Mouse (Mus musculus): ENCODE results near the gene Ralgapa2. TPM values are rescaled to one million over a fixed set of nuclear protein-coding genes. Genes with fewer than 3 reads are reported as not detected.

Gene Ralgapa2
- polyA plus RNA-seq, 1 experiment = 2.3 TPM

GRCm38 (mm10) chr2:146255636-146256035 is 256.5 kb downstream of the Ralgapa2 start:
- H3K36me3 ChIP-seq (ENCODE audit: control insufficient read depth, insufficient read depth) = no peaks in the 10 kb centered on the region
- no peaks in the 10 kb centered on the region for H3K79me2 ChIP-seq (ENCODE audit: control insufficient read depth, insufficient read depth)
- no peaks in the 10 kb centered on the region for H3K27me3 ChIP-seq (ENCODE audit: control insufficient read depth, insufficient read depth, insufficient read length)
- TF ChIP-seq MYOD1 (IDR thresholded peaks at IDR 0.05; ENCODE audit: control insufficient read depth, insufficient read length, low read depth) = no peak
- TF ChIP-seq MAX (IDR thresholded peaks at IDR 0.05) = no peak
- no peak for TF ChIP-seq FOSL1 (IDR thresholded peaks at IDR 0.05; ENCODE audit: insufficient read depth, low read length, poor library complexity, severe bottlenecking)
- TF ChIP-seq MYOG (IDR thresholded peaks at IDR 0.05; ENCODE audit: control insufficient read depth, extremely low read depth, insufficient read length) = no peak
- no peak for TF ChIP-seq CEBPB (IDR thresholded peaks at IDR 0.05; ENCODE audit: low read depth)
- TF ChIP-seq CTCF (IDR thresholded peaks at IDR 0.05; ENCODE audit: control insufficient read depth, insufficient read depth, insufficient read length) = no peak
- TF ChIP-seq USF1 (IDR thresholded peaks at IDR 0.05; ENCODE audit: low read depth) = no peak
- H3ac ChIP-seq (ENCODE audit: control insufficient read depth, insufficient read length, low read depth) = no peak overlapping the region
- H3K79me3 ChIP-seq (ENCODE audit: low read depth) = no peaks in the 10 kb centered on the region
- H3K4me3 ChIP-seq (ENCODE audit: insufficient read depth, poor library complexity, severe bottlenecking) = no peak overlapping the region

DNA sequence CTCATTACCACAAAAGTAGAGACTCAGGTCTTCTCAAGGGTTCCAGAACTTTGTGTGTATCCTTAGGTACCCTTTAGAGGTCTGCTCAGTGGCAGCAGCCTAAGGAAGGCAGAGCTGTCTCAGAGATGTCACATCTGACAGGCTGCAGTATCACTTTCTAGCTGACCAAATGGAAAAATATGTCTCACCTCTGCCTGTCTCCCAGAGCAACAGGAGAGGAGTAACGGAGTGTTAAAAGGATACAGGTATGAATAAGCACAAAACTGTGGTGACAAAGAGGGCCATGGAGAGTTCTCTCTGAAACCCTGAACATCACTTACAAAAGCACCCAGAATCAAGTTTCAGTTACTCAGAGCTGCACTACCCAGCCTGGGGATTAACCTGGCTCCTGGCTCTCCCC is 257.8 kb downstream of the Ralgapa2 start:
- H3K27me3 ChIP-seq (ENCODE audit: control insufficient read depth, insufficient read depth, insufficient read length) = no peaks in the 10 kb centered on the region
- H3K79me2 ChIP-seq (ENCODE audit: control insufficient read depth, insufficient read depth) = no peaks in the 10 kb centered on the region
- no peak overlapping the region for H3ac ChIP-seq (ENCODE audit: control insufficient read depth, insufficient read length, low read depth)
- no peaks in the 10 kb centered on the region for H3K79me3 ChIP-seq (ENCODE audit: low read depth)
- TF ChIP-seq CEBPB (IDR thresholded peaks at IDR 0.05; ENCODE audit: low read depth) (no peak), FOSL1 (IDR thresholded peaks at IDR 0.05; ENCODE audit: insufficient read depth, low read length, poor library complexity, severe bottlenecking) (no peak), MYOG (IDR thresholded peaks at IDR 0.05; ENCODE audit: control insufficient read depth, extremely low read depth, insufficient read length) (no peak), MYOD1 (IDR thresholded peaks at IDR 0.05; ENCODE audit: control insufficient read depth, insufficient read length, low read depth) (no peak), CTCF (IDR thresholded peaks at IDR 0.05; ENCODE audit: control insufficient read depth, insufficient read depth, insufficient read length) (no peak), USF1 (IDR thresholded peaks at IDR 0.05; ENCODE audit: low read depth) (no peak), MAX (IDR thresholded peaks at IDR 0.05) (no peak)
- H3K4me3 ChIP-seq (ENCODE audit: insufficient read depth, poor library complexity, severe bottlenecking) = no peak overlapping the region
- H3K36me3 ChIP-seq (ENCODE audit: control insufficient read depth, insufficient read depth) = no peaks in the 10 kb centered on the region

DNA sequence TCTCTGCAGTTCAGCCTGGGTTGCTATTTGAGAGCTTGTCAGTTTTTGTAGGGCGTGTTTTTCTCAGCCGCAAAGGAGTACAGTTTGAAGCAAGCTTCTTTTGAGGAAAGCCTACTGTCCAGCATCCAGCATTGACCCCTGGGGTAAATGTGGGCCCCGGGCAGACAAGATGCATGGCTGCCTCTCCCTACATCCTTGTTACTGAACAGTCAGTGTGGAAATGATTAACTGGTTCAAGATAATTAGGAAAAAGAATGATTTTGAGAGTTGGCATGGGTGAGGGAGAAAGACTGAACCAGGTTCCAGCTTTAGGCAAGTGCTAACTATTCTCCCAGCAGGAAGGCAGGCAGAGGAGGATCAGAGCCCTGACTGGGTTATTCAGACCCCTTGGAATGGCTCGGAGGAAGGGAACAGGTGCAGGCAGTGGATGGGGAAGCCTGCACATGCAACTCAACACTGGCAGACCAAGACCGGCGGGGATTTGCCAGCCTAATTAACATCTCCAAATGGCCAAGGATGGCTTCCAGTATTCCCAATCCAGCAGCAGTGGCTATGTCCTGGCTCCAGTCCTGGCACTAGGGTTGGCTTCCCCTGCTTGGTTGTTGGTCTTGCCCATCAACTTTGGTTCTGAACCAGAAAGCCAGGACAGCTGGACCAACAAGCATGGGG is 261.8 kb downstream of the Ralgapa2 start:
- Histone ChIP-seq H3K79me3 (ENCODE audit: low read depth) (no peaks in the 10 kb centered on the region), H3K27me3 (ENCODE audit: control insufficient read depth, insufficient read depth, insufficient read length) (no peaks in the 10 kb centered on the region), H3ac (ENCODE audit: control insufficient read depth, insufficient read length, low read depth) (no peak overlapping the region), H3K79me2 (ENCODE audit: control insufficient read depth, insufficient read depth) (no peaks in the 10 kb centered on the region), H3K36me3 (ENCODE audit: control insufficient read depth, insufficient read depth) (no peaks in the 10 kb centered on the region), H3K4me3 (ENCODE audit: insufficient read depth, poor library complexity, severe bottlenecking) (no peak overlapping the region)
- no peak for TF ChIP-seq USF1 (IDR thresholded peaks at IDR 0.05; ENCODE audit: low read depth)
- TF ChIP-seq MAX (IDR thresholded peaks at IDR 0.05) = no peak

- Histone ChIP-seq H3K4me3 (ENCODE audit: insufficient read depth, poor library complexity, severe bottlenecking) (no peak overlapping the region), H3K79me3 (ENCODE audit: low read depth) (no peaks in the 10 kb centered on the region), H3K36me3 (ENCODE audit: control insufficient read depth, insufficient read depth) (no peaks in the 10 kb centered on the region), H3K79me2 (ENCODE audit: control insufficient read depth, insufficient read depth) (no peaks in the 10 kb centered on the region), H3ac (ENCODE audit: control insufficient read depth, insufficient read length, low read depth) (no peak overlapping the region), H3K27me3 (ENCODE audit: control insufficient read depth, insufficient read depth, insufficient read length) (no peaks in the 10 kb centered on the region)
- TF ChIP-seq MAX (IDR thresholded peaks at IDR 0.05) = no peak
- no peak for TF ChIP-seq FOSL1 (IDR thresholded peaks at IDR 0.05; ENCODE audit: insufficient read depth, low read length, poor library complexity, severe bottlenecking)
- TF ChIP-seq CEBPB (IDR thresholded peaks at IDR 0.05; ENCODE audit: low read depth) = no peak
These were observed 263.1 kb downstream of the Ralgapa2 start for GRCm38 (mm10) chr2:146249033-146249432.

DNA sequence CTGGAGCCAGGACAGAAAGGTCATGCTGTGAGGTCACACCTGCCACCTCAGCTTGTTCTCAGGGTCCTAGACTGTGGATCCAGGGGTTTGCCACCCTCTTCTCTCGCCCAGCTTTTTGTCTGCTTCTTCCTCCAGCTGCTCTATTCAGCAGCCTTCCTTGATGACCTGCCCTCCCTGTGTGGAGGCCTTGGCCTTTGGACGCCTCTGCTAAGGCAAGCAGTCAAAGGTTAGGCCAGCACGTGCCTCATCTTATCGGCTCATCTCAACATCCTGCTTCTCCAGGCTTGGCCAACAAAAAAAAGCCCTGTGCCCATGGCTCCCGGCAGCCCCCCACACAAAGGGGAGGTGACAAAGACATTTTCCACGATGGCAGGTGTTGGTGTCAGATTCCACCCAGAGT is 264.6 kb downstream of the Ralgapa2 start:
- Histone ChIP-seq H3K27me3 (ENCODE audit: control insufficient read depth, insufficient read depth, insufficient read length) (no peaks in the 10 kb centered on the region), H3K79me2 (ENCODE audit: control insufficient read depth, insufficient read depth) (no peaks in the 10 kb centered on the region), H3K36me3 (ENCODE audit: control insufficient read depth, insufficient read depth) (no peaks in the 10 kb centered on the region), H3K79me3 (ENCODE audit: low read depth) (no peaks in the 10 kb centered on the region), H3ac (ENCODE audit: control insufficient read depth, insufficient read length, low read depth) (no peak overlapping the region), H3K4me3 (ENCODE audit: insufficient read depth, poor library complexity, severe bottlenecking) (no peak overlapping the region)
- TF ChIP-seq MYOG (IDR thresholded peaks at IDR 0.05; ENCODE audit: control insufficient read depth, extremely low read depth, insufficient read length) (no peak), FOSL1 (IDR thresholded peaks at IDR 0.05; ENCODE audit: insufficient read depth, low read length, poor library complexity, severe bottlenecking) (no peak), CTCF (IDR thresholded peaks at IDR 0.05; ENCODE audit: control insufficient read depth, insufficient read depth, insufficient read length) (no peak), MYOD1 (IDR thresholded peaks at IDR 0.05; ENCODE audit: control insufficient read depth, insufficient read length, low read depth) (no peak), MAX (IDR thresholded peaks at IDR 0.05) (no peak), USF1 (IDR thresholded peaks at IDR 0.05; ENCODE audit: low read depth) (no peak), CEBPB (IDR thresholded peaks at IDR 0.05; ENCODE audit: low read depth) (no peak)

DNA sequence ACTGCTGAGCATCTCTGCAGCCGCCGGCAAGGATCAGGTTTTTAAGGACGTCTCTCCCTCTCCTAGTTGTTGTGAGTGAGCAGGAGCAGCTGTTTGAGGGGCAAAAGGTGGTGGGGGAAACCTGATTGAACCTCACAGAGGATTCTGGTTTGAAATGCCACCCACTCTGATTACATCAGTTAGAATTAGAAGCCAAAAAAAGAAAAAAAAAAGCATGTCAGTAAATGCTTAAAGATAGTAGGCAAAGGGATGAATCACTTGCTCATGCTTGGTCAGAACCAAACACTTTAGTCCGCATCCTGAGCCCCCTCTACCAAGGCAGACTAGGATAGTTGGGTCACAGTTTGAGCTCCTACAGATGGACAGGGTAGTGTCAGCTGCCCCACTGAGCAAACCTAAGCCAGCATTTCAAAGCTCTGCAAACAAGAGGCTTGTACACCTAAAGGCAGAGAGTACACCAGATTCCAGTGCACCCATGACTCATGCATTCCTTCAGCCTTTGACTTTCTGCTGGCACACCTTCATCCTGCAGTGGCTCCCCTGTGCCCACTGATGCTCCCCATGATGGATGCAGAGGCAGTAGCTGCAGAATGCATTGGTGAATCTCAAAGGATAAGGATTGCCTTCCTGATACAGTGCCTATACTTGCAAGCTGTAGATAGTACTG is 265.6 kb downstream of the Ralgapa2 start:
- TF ChIP-seq MAX (IDR thresholded peaks at IDR 0.05) = no peak
- TF ChIP-seq MYOD1 (IDR thresholded peaks at IDR 0.05; ENCODE audit: control insufficient read depth, insufficient read length, low read depth) = no peak
- TF ChIP-seq CTCF (IDR thresholded peaks at IDR 0.05; ENCODE audit: control insufficient read depth, insufficient read depth, insufficient read length) = no peak
- TF ChIP-seq USF1 (IDR thresholded peaks at IDR 0.05; ENCODE audit: low read depth) = no peak
- TF ChIP-seq FOSL1 (IDR thresholded peaks at IDR 0.05; ENCODE audit: insufficient read depth, low read length, poor library complexity, severe bottlenecking) = no peak
- TF ChIP-seq MYOG (IDR thresholded peaks at IDR 0.05; ENCODE audit: control insufficient read depth, extremely low read depth, insufficient read length) = no peak
- no peak for TF ChIP-seq CEBPB (IDR thresholded peaks at IDR 0.05; ENCODE audit: low read depth)
- Histone ChIP-seq H3ac (ENCODE audit: control insufficient read depth, insufficient read length, low read depth) (no peak overlapping the region), H3K27me3 (ENCODE audit: control insufficient read depth, insufficient read depth, insufficient read length) (no peaks in the 10 kb centered on the region), H3K36me3 (ENCODE audit: control insufficient read depth, insufficient read depth) (no peaks in the 10 kb centered on the region), H3K79me2 (ENCODE audit: control insufficient read depth, insufficient read depth) (no peaks in the 10 kb centered on the region), H3K79me3 (ENCODE audit: low read depth) (no peaks in the 10 kb centered on the region), H3K4me3 (ENCODE audit: insufficient read depth, poor library complexity, severe bottlenecking) (no peak overlapping the region)
